Mouse (Mus musculus): Measurements from ENCODE around the gene Gja5. TPM values are rescaled to one million over a fixed set of nuclear protein-coding genes. Genes with fewer than 3 reads are reported as not detected.
A peak's percentile ranks its signal among the peaks of the same experiment; 100 is the strongest.
"Not testable (repeated sequence)": the region's sequence is repeated elsewhere in the genome, so short reads cannot be mapped to it uniquely, and the experiment has no call there.

Gja5 gene
- polyA plus RNA-seq, 1 experiment from 2014 or later = 9.4 TPM

DNA sequence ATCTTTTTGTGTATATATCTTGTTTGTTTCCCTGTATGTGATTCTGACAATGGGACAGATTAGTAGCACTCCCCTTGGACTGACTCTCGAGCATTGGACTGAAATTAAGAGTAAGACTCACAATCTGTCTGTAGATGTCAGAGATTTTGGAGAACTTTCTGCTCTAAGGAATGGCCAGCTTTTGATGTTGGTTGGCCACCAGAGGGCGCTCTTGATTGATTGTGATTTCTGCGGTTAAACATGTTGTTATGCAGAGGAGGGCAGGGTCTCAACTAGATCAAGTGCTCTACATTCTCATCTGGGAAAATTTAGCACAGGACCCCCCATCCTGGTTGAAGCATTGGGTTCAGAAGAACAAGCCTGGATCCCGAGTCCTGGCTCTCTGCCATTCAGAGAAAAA is 182.8 kb downstream of the Gja5 start:
- 75% methylated on average over 4 of the region's 4 CpGs for WGBS
- H3K36me3 ChIP-seq (replicated peaks) = no peaks in the 10 kb centered on the region
- DNase-seq (ENCODE audit: low spot score) = peak; percentile 53

DNA sequence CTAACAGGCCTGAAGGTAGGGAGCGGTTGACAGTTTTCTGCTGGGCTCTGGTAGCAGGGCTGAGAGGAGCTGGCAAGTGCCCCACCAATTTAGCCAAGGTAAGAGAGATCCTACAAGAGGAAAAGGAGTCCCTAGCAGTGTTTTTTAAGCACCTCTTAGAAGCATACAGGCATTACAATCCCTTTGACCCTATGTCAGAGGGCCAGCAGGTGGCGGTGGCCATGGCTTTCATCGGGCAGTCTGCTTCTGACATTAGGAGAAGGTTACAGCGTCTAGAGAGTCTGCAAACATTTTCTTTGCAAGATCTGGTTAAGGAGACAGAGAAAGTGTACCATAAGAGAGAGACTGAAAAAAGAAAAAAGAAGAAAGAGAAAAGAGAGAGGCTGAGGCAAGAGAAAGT is 183.8 kb downstream of the Gja5 start:
- not testable (repeated sequence) for H3K36me3 ChIP-seq (replicated peaks); H3K4me3 ChIP-seq; DNase-seq (ENCODE audit: low spot score); H3K27ac ChIP-seq (replicated peaks); H3K27me3 ChIP-seq (replicated peaks; ENCODE audit: low read depth, poor library complexity, severe bottlenecking); H3K4me1 ChIP-seq; H3K9me3 ChIP-seq
- WGBS = 87% methylated on average over 4 of the region's 4 CpGs

More for the DNA sequence above, 182.8 kb downstream of the Gja5 start:
- H3K9me3 ChIP-seq = peaks cover 7% of the 10 kb centered on the region; the same call in 1 of the 2 replicates
- no peaks in the 10 kb centered on the region for H3K27me3 ChIP-seq (replicated peaks; ENCODE audit: low read depth, poor library complexity, severe bottlenecking)
- no peak overlapping the region for H3K4me3 ChIP-seq
- H3K27ac ChIP-seq (replicated peaks) = no peak overlapping the region
- peaks cover 5% of the 10 kb centered on the region for H3K4me1 ChIP-seq

GRCm38 (mm10) chr3:97091971-97092370 is 187.5 kb downstream of the Gja5 start:
- not testable (repeated sequence) for H3K9me3 ChIP-seq; H3K4me1 ChIP-seq; DNase-seq (ENCODE audit: low spot score); H3K27ac ChIP-seq (replicated peaks); H3K27me3 ChIP-seq (replicated peaks; ENCODE audit: low read depth, poor library complexity, severe bottlenecking); H3K4me3 ChIP-seq; H3K36me3 ChIP-seq (replicated peaks)
- 89% methylated on average over 7 of the region's 7 CpGs for WGBS

DNA sequence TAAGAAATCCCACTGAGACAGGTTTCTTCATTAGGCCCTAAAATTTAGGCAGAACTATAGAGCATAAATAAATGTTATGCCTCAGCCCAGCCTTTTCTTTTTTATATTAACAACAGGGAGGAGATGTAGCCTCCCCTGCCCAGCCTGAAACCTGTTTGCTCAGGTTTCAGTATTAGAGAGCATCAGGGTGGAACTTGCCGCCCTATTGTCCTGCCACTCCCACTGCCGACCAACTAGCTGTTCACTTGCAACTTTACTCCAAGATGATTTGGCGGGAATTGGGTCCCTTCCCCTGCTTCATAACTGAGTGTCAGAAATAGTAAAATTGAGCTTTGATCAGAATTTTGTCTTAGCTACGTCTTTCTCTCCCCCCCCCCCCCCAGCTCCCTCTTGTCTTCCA is 192.2 kb downstream of the Gja5 start:
- 71% methylated on average over 4 of the region's 4 CpGs for WGBS
- not testable (repeated sequence) for H3K27me3 ChIP-seq (replicated peaks; ENCODE audit: low read depth, poor library complexity, severe bottlenecking); H3K27ac ChIP-seq (replicated peaks); H3K4me1 ChIP-seq; H3K4me3 ChIP-seq; H3K9me3 ChIP-seq; H3K36me3 ChIP-seq (replicated peaks); DNase-seq (ENCODE audit: low spot score)

GRCm38 (mm10) chr3:97100784-97101641 is 196.5 kb downstream of the Gja5 start:
- no peak for DNase-seq (ENCODE audit: low spot score)
- 88% methylated on average over 10 of the region's 10 CpGs for WGBS
- Histone ChIP-seq H3K27me3 (replicated peaks; ENCODE audit: low read depth, poor library complexity, severe bottlenecking) (no peaks in the 10 kb centered on the region), H3K4me3 (no peak overlapping the region), H3K36me3 (replicated peaks) (no peaks in the 10 kb centered on the region), H3K27ac (replicated peaks) (no peak overlapping the region), H3K9me3 (no peaks in the 10 kb centered on the region), H3K4me1 (no peaks in the 10 kb centered on the region)

DNA sequence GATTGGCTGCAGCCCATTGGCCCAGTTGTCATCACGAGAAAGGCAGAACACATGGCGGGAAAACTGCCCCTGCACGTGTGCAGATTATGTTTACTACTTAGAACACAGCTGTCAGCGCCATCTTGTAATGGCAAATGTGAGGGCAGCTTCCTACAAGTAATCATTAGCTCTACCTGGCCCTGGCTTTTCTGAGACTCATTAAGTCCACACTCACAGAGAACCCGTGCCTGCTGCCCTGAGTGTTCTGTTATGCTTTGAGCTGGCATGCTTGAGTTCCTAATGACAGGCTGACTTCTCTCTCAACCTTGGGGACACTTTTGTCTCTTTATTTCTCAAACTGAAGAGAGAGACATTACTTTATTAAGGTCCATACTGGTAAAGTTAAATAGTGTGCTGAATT is 199.5 kb downstream of the Gja5 start:
- not testable (repeated sequence) for DNase-seq (ENCODE audit: low spot score); H3K27ac ChIP-seq (replicated peaks); H3K4me1 ChIP-seq; H3K36me3 ChIP-seq (replicated peaks); H3K27me3 ChIP-seq (replicated peaks; ENCODE audit: low read depth, poor library complexity, severe bottlenecking); H3K9me3 ChIP-seq; H3K4me3 ChIP-seq
- WGBS = 82% methylated on average over 5 of the region's 5 CpGs

GRCm38 (mm10) chr3:97104696-97105430 is 200.4 kb downstream of the Gja5 start:
- Histone ChIP-seq H3K4me1 (no peaks in the 10 kb centered on the region), H3K27ac (replicated peaks) (no peak overlapping the region), H3K27me3 (replicated peaks; ENCODE audit: low read depth, poor library complexity, severe bottlenecking) (no peaks in the 10 kb centered on the region), H3K4me3 (no peak overlapping the region), H3K9me3 (peaks cover 8% of the 10 kb centered on the region; the same call in 1 of the 2 replicates), H3K36me3 (replicated peaks) (no peaks in the 10 kb centered on the region)
- 68% methylated on average over 1 of the region's 1 CpGs for WGBS
- DNase-seq (ENCODE audit: low spot score) = no peak

GRCm38 (mm10) chr3:97117511-97117910 is 213.0 kb downstream of the Gja5 start:
- Histone ChIP-seq H3K9me3 (no peaks in the 10 kb centered on the region), H3K4me1 (no peaks in the 10 kb centered on the region), H3K4me3 (no peak overlapping the region), H3K27ac (replicated peaks) (no peak overlapping the region), H3K27me3 (replicated peaks; ENCODE audit: low read depth, poor library complexity, severe bottlenecking) (no peaks in the 10 kb centered on the region), H3K36me3 (replicated peaks) (no peaks in the 10 kb centered on the region)
- WGBS = 91% methylated on average over 6 of the region's 6 CpGs
- no peak for DNase-seq (ENCODE audit: low spot score)

- Histone ChIP-seq H3K4me1 (no peaks in the 10 kb centered on the region), H3K27me3 (replicated peaks; ENCODE audit: low read depth, poor library complexity, severe bottlenecking) (no peaks in the 10 kb centered on the region), H3K4me3 (no peak overlapping the region), H3K36me3 (replicated peaks) (no peaks in the 10 kb centered on the region), H3K27ac (replicated peaks) (no peak overlapping the region), H3K9me3 (no peaks in the 10 kb centered on the region)
- DNase-seq (ENCODE audit: low spot score) = no peak
- WGBS = 53% methylated on average over 12 of the region's 12 CpGs
These were observed 213.8 kb downstream of the Gja5 start for GRCm38 (mm10) chr3:97118313-97118712.

GRCm38 (mm10) chr3:97124193-97124592 is 219.7 kb downstream of the Gja5 start:
- WGBS = 40% methylated on average over 7 of the region's 7 CpGs
- DNase-seq (ENCODE audit: low spot score) = peak; percentile 34
- Histone ChIP-seq H3K4me3 (no peak overlapping the region), H3K36me3 (replicated peaks) (no peaks in the 10 kb centered on the region), H3K27ac (replicated peaks) (no peak overlapping the region; the same call in 1 of the 2 replicates), H3K9me3 (no peaks in the 10 kb centered on the region), H3K4me1 (peaks cover 5% of the 10 kb centered on the region; the same call in 1 of the 2 replicates), H3K27me3 (replicated peaks; ENCODE audit: low read depth, poor library complexity, severe bottlenecking) (no peaks in the 10 kb centered on the region)

Measured in embryonic facial prominence, embryonic 10.5 days (tissue).